Mouse (Mus musculus): ENCODE results near the gene Lilrb4a. TPM values are rescaled to one million over a fixed set of nuclear protein-coding genes. Genes with fewer than 3 reads are reported as not detected.
"Not testable (repeated sequence)": the region's sequence is repeated elsewhere in the genome, so short reads cannot be mapped to it uniquely, and the experiment has no call there.

The Lilrb4a gene
- total RNA-seq (2021) = under 1 TPM; 0.27 to 0.42 TPM
- long read RNA-seq, experiment 1, partial matches to known transcripts = 0 of 1 reads
- long read RNA-seq, experiment 1, other reads (novel, unspliced or antisense) = 1 of 1 reads
- long read RNA-seq, experiment 2 = 0 reads

- DNase-seq (ENCODE audit: low spot score in 2 of 2); intact Hi-C loops (cut with DNase I): not testable (repeated sequence)
Observed at GRCm38 (mm10) chr10:51490691-51491090, at the start of gene Lilrb4a. Gene Lilrb4a, plus strand, starts transcription at chr10:51490956.

- no peak for DNase-seq (ENCODE audit: low spot score in 2 of 2)
- intact Hi-C loops (cut with DNase I) = no loop called here
Observed at GRCm38 (mm10) chr10:51451610-51452009, 39.1 kb upstream of the Lilrb4a start.

GRCm38 (mm10) chr10:51453616-51454298 lies 37.0 kb upstream of the Lilrb4a start:
- intact Hi-C loops (cut with DNase I) = no loop called here

GRCm38 (mm10) chr10:51454365-51454764 lies 36.4 kb upstream of the Lilrb4a start:
- DNase-seq (ENCODE audit: low spot score in 2 of 2) = no peak
- intact Hi-C loops (cut with DNase I) = no loop called here

More at GRCm38 (mm10) chr10:51453616-51454298, 37.0 kb upstream of the Lilrb4a start:
- DNase-seq (ENCODE audit: low spot score in 2 of 2) = peak in 1 of 2 experiments; percentile 13

- intact Hi-C loops (cut with DNase I) = no loop called here
Observed at GRCm38 (mm10) chr10:51455762-51456161, 35.0 kb upstream of the Lilrb4a start.

GRCm38 (mm10) chr10:51456369-51456768 lies 34.4 kb upstream of the Lilrb4a start:
- DNase-seq (ENCODE audit: low spot score in 2 of 2) = no peak
- intact Hi-C loops (cut with DNase I) = no loop called here

More at GRCm38 (mm10) chr10:51455762-51456161, 35.0 kb upstream of the Lilrb4a start:
- DNase-seq (ENCODE audit: low spot score in 2 of 2) = no peak

GRCm38 (mm10) chr10:51463800-51464199 lies 27.0 kb upstream of the Lilrb4a start:
- DNase-seq (ENCODE audit: low spot score in 2 of 2); intact Hi-C loops (cut with DNase I): not testable (repeated sequence)

- DNase-seq (ENCODE audit: low spot score in 2 of 2); intact Hi-C loops (cut with DNase I): not testable (repeated sequence)
Observed at GRCm38 (mm10) chr10:51480397-51480796, 10.4 kb upstream of the Lilrb4a start, which contains the start of the genes Gm49339 and Lilr4b. Gene Gm49339, plus strand, starts transcription at chr10:51480612. Gene Lilr4b, plus strand, starts transcription at chr10:51480632.

GRCm38 (mm10) chr10:51520021-51520420 lies 29.3 kb downstream of the Lilrb4a start:
- no peak for DNase-seq (ENCODE audit: low spot score in 2 of 2)
- intact Hi-C loops (cut with DNase I) = no loop called here

GRCm38 (mm10) chr10:51521453-51521852 lies 30.7 kb downstream of the Lilrb4a start:
- intact Hi-C loops (cut with DNase I) = no loop called here
- no peak for DNase-seq (ENCODE audit: low spot score in 2 of 2)

- intact Hi-C loops (cut with DNase I) = no loop called here
Observed at GRCm38 (mm10) chr10:51526090-51526489, 35.3 kb downstream of the Lilrb4a start.

GRCm38 (mm10) chr10:51526633-51527032 lies 35.9 kb downstream of the Lilrb4a start:
- intact Hi-C loops (cut with DNase I) = no loop called here
- no peak for DNase-seq (ENCODE audit: low spot score in 2 of 2)

More at GRCm38 (mm10) chr10:51526090-51526489, 35.3 kb downstream of the Lilrb4a start:
- no peak for DNase-seq (ENCODE audit: low spot score in 2 of 2)

GRCm38 (mm10) chr10:51528840-51529434 lies 38.2 kb downstream of the Lilrb4a start:
- intact Hi-C loops (cut with DNase I) = no loop called here

GRCm38 (mm10) chr10:51529497-51529896 lies 38.7 kb downstream of the Lilrb4a start:
- intact Hi-C loops (cut with DNase I) = no loop called here
- DNase-seq (ENCODE audit: low spot score in 2 of 2) = no peak

More at GRCm38 (mm10) chr10:51528840-51529434, 38.2 kb downstream of the Lilrb4a start:
- no peak for DNase-seq (ENCODE audit: low spot score in 2 of 2)

- DNase-seq (ENCODE audit: low spot score in 2 of 2) = no peak
- intact Hi-C loops (cut with DNase I) = no loop called here
Observed at GRCm38 (mm10) chr10:51530813-51531212, 40.1 kb downstream of the Lilrb4a start.

Other genes with a start within 250 kb of the Lilrb4a start
- gene Gm49339, start 10.3 kb upstream of the Lilrb4a start, total RNA-seq (2021) = not detected
- under 1 TPM in 1 of 2 experiments, not detected in 1; 0.11 TPM for gene Lilr4b, start 10.3 kb upstream of the Lilrb4a start, total RNA-seq (2021)
- gene Fam162b, start 99.6 kb downstream of the Lilrb4a start, total RNA-seq (2021) = not detected
- not detected for gene Gprc6a, start 140.5 kb downstream of the Lilrb4a start, total RNA-seq (2021)
- gene Rfx6, start 186.8 kb downstream of the Lilrb4a start, total RNA-seq (2021) = not detected

Data from left cerebral cortex, postnatal 14 days (tissue).